Mouse (Mus musculus): ENCODE measurements at regions not wholly inside any gene's neighbourhood (a gene's known extent, or its start where the extent isn't known, plus 50 kb on each side); places are given as distances from the start of the nearest gene placed in this dataset.

GRCm38 (mm10) chr5:73938450-73938849, 129.8 kb downstream of the Usp46 start:
- no peak for DNase-seq

- DNase-seq = peak; percentile 54
Measured at GRCm38 (mm10) chr5:73942950-73943349, 125.3 kb downstream of the Usp46 start.

GRCm38 (mm10) chr5:73945671-73946070, 122.6 kb downstream of the Usp46 start:
- no peak for DNase-seq

GRCm38 (mm10) chr5:73946164-73946563, 122.1 kb downstream of the Usp46 start:
- DNase-seq = no peak

- no peak for DNase-seq
Measured at GRCm38 (mm10) chr5:73948031-73948899, 120.0 kb downstream of the Usp46 start.
